Mouse (Mus musculus): ENCODE data around the gene Cep131.

- TF ChIP-seq CTCF (IDR thresholded peaks at IDR 0.05; ENCODE audit: low read depth, low read length), result peak; percentile 91
- TF ChIP-seq GATA1 (IDR thresholded peaks at IDR 0.05; ENCODE audit: borderline replicate concordance, low read length), result no peak
- no peak for TF ChIP-seq TAL1 (conservative IDR thresholded peaks at IDR 0.05; ENCODE audit: low read depth, low read length)
- TF ChIP-seq POLR2AphosphoS5 (IDR thresholded peaks at IDR 0.05; ENCODE audit: insufficient replicate concordance, low read depth, low read length), result no peak
- no peak for TF ChIP-seq GATA2 (IDR thresholded peaks at IDR 0.05; ENCODE audit: borderline replicate concordance, low read depth, low read length)
These were observed 24.4 kb upstream of the Cep131 start for GRCm38 (mm10) chr11:120111033-120111432.
